Mouse (Mus musculus): Measurements from ENCODE around the gene Tatdn3. TPM values are rescaled to one million over a fixed set of nuclear protein-coding genes. Genes with fewer than 3 reads are reported as not detected.

The Tatdn3 gene
- total RNA-seq, 2 experiments from 2014 or later: 14.4 to 15.2 TPM

- H3K27ac ChIP-seq: no peak overlapping the region
- intact Hi-C loops (cut with DNase I): no loop called here
- H3K4me3 ChIP-seq: peak overlapping the region; percentile 94
- no peak for TF ChIP-seq CTCF (IDR thresholded peaks at IDR 0.05)
- no peak for DNase-seq
These were observed 39.6 kb downstream of the Tatdn3 start for GRCm38 (mm10) chr1:191023140-191023539.

- TF ChIP-seq CTCF (IDR thresholded peaks at IDR 0.05): no peak
- DNase-seq: no peak
- intact Hi-C loops (cut with DNase I): no loop called here
These were observed 41.7 kb downstream of the Tatdn3 start for GRCm38 (mm10) chr1:191021016-191021415.

GRCm38 (mm10) chr1:191020217-191020924, 42.4 kb downstream of the Tatdn3 start:
- no peak for TF ChIP-seq CTCF (IDR thresholded peaks at IDR 0.05)
- intact Hi-C loops (cut with DNase I): no loop called here
- Histone ChIP-seq H3K27ac (peak overlapping the region; percentile 13; the same call in 1 of the 2 replicates), H3K4me3 (peak overlapping the region; percentile 42; the same call in 1 of the 2 replicates)
- no peak for DNase-seq

More at GRCm38 (mm10) chr1:191021016-191021415, 41.7 kb downstream of the Tatdn3 start:
- Histone ChIP-seq H3K4me3 (peak overlapping the region; percentile 42), H3K27ac (peak overlapping the region; percentile 13; the same call in 1 of the 2 replicates)

- TF ChIP-seq CTCF (IDR thresholded peaks at IDR 0.05): no peak
- Histone ChIP-seq H3K27ac (no peak overlapping the region), H3K4me3 (no peak overlapping the region)
- no peak for DNase-seq
- intact Hi-C loops (cut with DNase I): no loop called here
These were observed 42.9 kb downstream of the Tatdn3 start for GRCm38 (mm10) chr1:191019803-191020202.

GRCm38 (mm10) chr1:191014271-191014670, 48.5 kb downstream of the Tatdn3 start:
- no peak for TF ChIP-seq CTCF (IDR thresholded peaks at IDR 0.05)
- Histone ChIP-seq H3K27ac (no peak overlapping the region), H3K4me3 (no peak overlapping the region)
- intact Hi-C loops (cut with DNase I): no loop called here
- no peak for DNase-seq

- H3K27ac ChIP-seq: no peak overlapping the region
- TF ChIP-seq CTCF (IDR thresholded peaks at IDR 0.05): peak; percentile 64
- intact Hi-C loops (cut with DNase I): loop anchor here (5.0 kb wide), 1 partner anchor 49 kb away; no protein-coding TSS in a partner anchor
- no peak for DNase-seq
- no peak overlapping the region for H3K4me3 ChIP-seq
These were observed 54.0 kb downstream of the Tatdn3 start for GRCm38 (mm10) chr1:191008707-191009106.

GRCm38 (mm10) chr1:191002201-191002600, 60.5 kb downstream of the Tatdn3 start:
- intact Hi-C loops (cut with DNase I): no loop called here
- Histone ChIP-seq H3K27ac (no peak overlapping the region), H3K4me3 (no peak overlapping the region)
- DNase-seq: no peak
- peak; percentile 53 for TF ChIP-seq CTCF (IDR thresholded peaks at IDR 0.05)

GRCm38 (mm10) chr1:191000686-191001085, 62.0 kb downstream of the Tatdn3 start:
- DNase-seq: no peak
- TF ChIP-seq CTCF (IDR thresholded peaks at IDR 0.05): no peak
- H3K4me3 ChIP-seq: no peak overlapping the region
- intact Hi-C loops (cut with DNase I): no loop called here
- H3K27ac ChIP-seq: no peak overlapping the region

- DNase-seq: no peak
- no peak overlapping the region for H3K27ac ChIP-seq
- intact Hi-C loops (cut with DNase I): no loop called here
- no peak overlapping the region for H3K4me3 ChIP-seq
- TF ChIP-seq CTCF (IDR thresholded peaks at IDR 0.05): no peak
These were observed 64.7 kb downstream of the Tatdn3 start for GRCm38 (mm10) chr1:190998027-190998426.

GRCm38 (mm10) chr1:190996346-190996877, 66.3 kb downstream of the Tatdn3 start:
- intact Hi-C loops (cut with DNase I): no loop called here
- H3K4me3 ChIP-seq: no peak overlapping the region
- no peak for DNase-seq
- TF ChIP-seq CTCF (IDR thresholded peaks at IDR 0.05): peak; percentile 21; the same call in 1 of the 2 replicates
- no peak overlapping the region for H3K27ac ChIP-seq

Other genes with a start within 250 kb of the Tatdn3 start
- 10 to 100 TPM; 18.3 to 19.7 TPM for gene Rps6kc1, start 151.2 kb downstream of the Tatdn3 start, total RNA-seq (2021)
- 10 to 100 TPM; 29.3 to 29.8 TPM for gene Angel2, start 137.8 kb downstream of the Tatdn3 start, total RNA-seq (2021)
- under 1 TPM; 0.20 to 0.66 TPM for gene Vash2, start 83.6 kb downstream of the Tatdn3 start, total RNA-seq (2021)
- 10 to 100 TPM; 13.0 to 16.2 TPM for gene Flvcr1, start 36.8 kb downstream of the Tatdn3 start, total RNA-seq (2021)
- not detected for gene Spata45, start 26.3 kb downstream of the Tatdn3 start, total RNA-seq (2021)
- under 1 TPM; 0.05 to 0.08 TPM for gene Nsl1, start 80 bp upstream of the Tatdn3 start, total RNA-seq (2021)
- gene Batf3, start 34.9 kb upstream of the Tatdn3 start, total RNA-seq (2021): under 1 TPM in 1 of 2 experiments, not detected in 1; 0.38 TPM
- not detected for gene Fam71a, start 101.9 kb upstream of the Tatdn3 start, total RNA-seq (2021)
- gene Atf3, start 155.1 kb upstream of the Tatdn3 start, total RNA-seq (2021): 1 to 10 TPM; 2.7 to 7.2 TPM